Mouse (Mus musculus) bone marrow macrophage, adult 2 months (primary cell): Measurements from ENCODE around the gene Mau2. TPM values are rescaled to one million over a fixed set of nuclear protein-coding genes. Genes with fewer than 3 reads are reported as not detected.

ENCODE experiments used
- H3K27ac ChIP-seq: 2 replicates; pipeline ENCODE4 v1.5.1; 2012; ENCODE audit warnings: low read depth, low read length; ENCODE audit not compliant: insufficient read depth
- H3K4me1 ChIP-seq: 2 replicates; pipeline ENCODE4 v1.6.1; 2012; ENCODE audit warnings: low read length; ENCODE audit not compliant: control insufficient read depth, insufficient read depth
- H3K4me3 ChIP-seq: 2 replicates; pipeline ENCODE4 v1.5.1; 2012; ENCODE audit warnings: mild to moderate bottlenecking, low read length, moderate library complexity; ENCODE audit not compliant: insufficient read depth
- CTCF ChIP-seq: IDR thresholded peaks from 2 replicates; pipeline ENCODE4 v1.5.1; 2012; ENCODE audit warnings: low read depth, mild to moderate bottlenecking, low read length, moderate library complexity
- POLR2A ChIP-seq: IDR thresholded peaks from 2 replicates; pipeline ENCODE4 v1.6.1; 2012; ENCODE audit warnings: mild to moderate bottlenecking, low read depth, low read length, borderline replicate concordance
- polyA plus RNA-seq: library from polyadenylated mRNA; stranded (reverse); fragments of >200 nt; gene quantifications from 2 replicates; pipeline ENCODE4 v1.2.4, GENCODE M21; 2012; ENCODE audit not compliant: missing spikeins, insufficient read depth, insufficient read length

Mau2 gene
- polyA plus RNA-seq, 1 experiment: 51.1 TPM

GRCm38 (mm10) chr8:69974806-69975205 lies 67.7 kb downstream of the Mau2 start:
- Histone ChIP-seq H3K4me3 (peak overlapping the region; percentile 70), H3K4me1 (peaks cover 40% of the 10 kb centered on the region), H3K27ac (peak overlapping the region; percentile 50)
- TF ChIP-seq CTCF: no peak
- TF ChIP-seq POLR2A: no peak

GRCm38 (mm10) chr8:69974194-69974614 lies 68.3 kb downstream of the Mau2 start:
- H3K4me3 ChIP-seq: peak overlapping the region; percentile 89
- TF ChIP-seq CTCF: no peak
- TF ChIP-seq POLR2A: no peak
- peaks cover 46% of the 10 kb centered on the region for H3K4me1 ChIP-seq
- peak overlapping the region; percentile 50 for H3K27ac ChIP-seq

GRCm38 (mm10) chr8:69973442-69974161 lies 68.9 kb downstream of the Mau2 start:
- Histone ChIP-seq H3K4me1 (peaks cover 46% of the 10 kb centered on the region), H3K4me3 (peak overlapping the region; percentile 89), H3K27ac (peak overlapping the region; percentile 46)
- no peak for TF ChIP-seq CTCF
- no peak for TF ChIP-seq POLR2A

- Histone ChIP-seq H3K27ac (no peak overlapping the region), H3K4me1 (peaks cover 42% of the 10 kb centered on the region), H3K4me3 (peak overlapping the region; percentile 89)
- TF ChIP-seq POLR2A (no peak), CTCF (no peak)
Measured at GRCm38 (mm10) chr8:69973063-69973441, 69.5 kb downstream of the Mau2 start.

GRCm38 (mm10) chr8:69970880-69971279 lies 71.7 kb downstream of the Mau2 start:
- Histone ChIP-seq H3K4me3 (no peak overlapping the region), H3K27ac (no peak overlapping the region), H3K4me1 (peaks cover 45% of the 10 kb centered on the region)
- no peak for TF ChIP-seq POLR2A
- no peak for TF ChIP-seq CTCF

- peaks cover 37% of the 10 kb centered on the region for H3K4me1 ChIP-seq
- no peak for TF ChIP-seq CTCF
- no peak for TF ChIP-seq POLR2A
- no peak overlapping the region for H3K4me3 ChIP-seq
- no peak overlapping the region for H3K27ac ChIP-seq
Measured at GRCm38 (mm10) chr8:69967291-69967933, 75.1 kb downstream of the Mau2 start.

Other genes starting within 250 kb of the Mau2 start
- 164 and 201 TPM in 2 replicates for gene Gmip, start 234.1 kb downstream of the Mau2 start, polyA plus RNA-seq
- gene Lpar2, start 220.3 kb downstream of the Mau2 start, polyA plus RNA-seq: 0.91 and 1.0 TPM in 2 replicates
- 7.5 and 8.0 TPM in 2 replicates for gene Pbx4, start 210.2 kb downstream of the Mau2 start, polyA plus RNA-seq
- gene Cilp2, start 155.0 kb downstream of the Mau2 start, polyA plus RNA-seq: not detected in 2 replicates
- gene Tssk6, start 140.6 kb downstream of the Mau2 start, polyA plus RNA-seq: 0.60 TPM in 1 of 2 replicates, not detected in the other
- 86.8 and 90.6 TPM in 2 replicates for gene Ndufa13, start 140.2 kb downstream of the Mau2 start, polyA plus RNA-seq
- not detected in 2 replicates for gene Yjefn3, start 140.0 kb downstream of the Mau2 start, polyA plus RNA-seq
- gene Gatad2a, start 46.4 kb downstream of the Mau2 start, polyA plus RNA-seq: 36.5 and 36.9 TPM in 2 replicates
- gene Sugp1, start 79 bp upstream of the Mau2 start, polyA plus RNA-seq: 23.4 and 25.5 TPM in 2 replicates
- gene Tm6sf2, start 30.2 kb upstream of the Mau2 start, polyA plus RNA-seq: not detected in 2 replicates
- gene Hapln4, start 40.7 kb upstream of the Mau2 start, polyA plus RNA-seq: not detected in 2 replicates
- not detected in 2 replicates for gene Ncan, start 78.1 kb upstream of the Mau2 start, polyA plus RNA-seq
- 21.2 and 21.9 TPM in 2 replicates for gene Nr2c2ap, start 88.6 kb upstream of the Mau2 start, polyA plus RNA-seq
- 13.5 and 15.8 TPM in 2 replicates for gene Rfxank, start 96.4 kb upstream of the Mau2 start, polyA plus RNA-seq
- gene Borcs8, start 96.8 kb upstream of the Mau2 start, polyA plus RNA-seq: 43.3 and 51.9 TPM in 2 replicates
- not detected in 2 replicates for gene Mef2b, start 97.0 kb upstream of the Mau2 start, polyA plus RNA-seq
- gene Tmem161a, start 129.6 kb upstream of the Mau2 start, polyA plus RNA-seq: 27.5 and 28.1 TPM in 2 replicates
- gene Slc25a42, start 169.6 kb upstream of the Mau2 start, polyA plus RNA-seq: 2.9 and 3.8 TPM in 2 replicates
- 24.3 and 26.5 TPM in 2 replicates for gene Sugp2, start 191.5 kb upstream of the Mau2 start, polyA plus RNA-seq
- 5.0 and 6.6 TPM in 2 replicates for gene Armc6, start 191.7 kb upstream of the Mau2 start, polyA plus RNA-seq
- gene Homer3, start 240.1 kb upstream of the Mau2 start, polyA plus RNA-seq: 27.4 and 29.3 TPM in 2 replicates